Mouse (Mus musculus): ENCODE data around the gene Pabpc6.

Pabpc6 gene

GRCm38 (mm10) chr17:9669283-9669905 lies at the start of gene Pabpc6:
TSS of gene Pabpc6 (minus strand) at chr17:9669717.
- DNase-seq, result no peak

- DNase-seq, result no peak
Observed at GRCm38 (mm10) chr17:9710910-9711309, 41.4 kb upstream of the Pabpc6 start.

- DNase-seq, result no peak
Observed at GRCm38 (mm10) chr17:9708888-9709287, 39.4 kb upstream of the Pabpc6 start.

GRCm38 (mm10) chr17:9707356-9707755 lies 37.8 kb upstream of the Pabpc6 start:
- DNase-seq, result no peak

GRCm38 (mm10) chr17:9697763-9698162 lies 28.2 kb upstream of the Pabpc6 start:
- DNase-seq, result no peak

GRCm38 (mm10) chr17:9691251-9691650 lies 21.7 kb upstream of the Pabpc6 start:
- DNase-seq, result no peak

- no peak for DNase-seq
Observed at GRCm38 (mm10) chr17:9683539-9684155, 14.1 kb upstream of the Pabpc6 start.

GRCm38 (mm10) chr17:9680741-9681140 lies 11.2 kb upstream of the Pabpc6 start:
- DNase-seq, result peak in 1 of 2 experiments; percentile 9

GRCm38 (mm10) chr17:9675175-9675789 lies 5.8 kb upstream of the Pabpc6 start:
- peak; percentile 29 to 37 for DNase-seq

- no peak for DNase-seq
Observed at GRCm38 (mm10) chr17:9667955-9668354, 1.6 kb downstream of the Pabpc6 start.

- DNase-seq, result no peak
Observed at GRCm38 (mm10) chr17:9658651-9659050, 10.9 kb downstream of the Pabpc6 start.

- DNase-seq, result no peak
Observed at GRCm38 (mm10) chr17:9654155-9654554, 15.4 kb downstream of the Pabpc6 start.

- no peak for DNase-seq
Observed at GRCm38 (mm10) chr17:9647644-9648043, 21.9 kb downstream of the Pabpc6 start.

GRCm38 (mm10) chr17:9643657-9644180 lies 25.8 kb downstream of the Pabpc6 start:
- no peak for DNase-seq

- DNase-seq, result no peak
Observed at GRCm38 (mm10) chr17:9637011-9637410, 32.5 kb downstream of the Pabpc6 start.

- peak; percentile 8 to 33 for DNase-seq
Observed at GRCm38 (mm10) chr17:9632579-9633252, 36.8 kb downstream of the Pabpc6 start.

- DNase-seq, result peak; percentile 42 to 59
Observed at GRCm38 (mm10) chr17:9632140-9632539, 37.4 kb downstream of the Pabpc6 start.

GRCm38 (mm10) chr17:9631081-9631480 lies 38.4 kb downstream of the Pabpc6 start:
- DNase-seq, result no peak

- DNase-seq, result no peak
Observed at GRCm38 (mm10) chr17:9627011-9627410, 42.5 kb downstream of the Pabpc6 start.

Data from cerebellum, postnatal 10 days (tissue).